In the genomic region with DNA sequence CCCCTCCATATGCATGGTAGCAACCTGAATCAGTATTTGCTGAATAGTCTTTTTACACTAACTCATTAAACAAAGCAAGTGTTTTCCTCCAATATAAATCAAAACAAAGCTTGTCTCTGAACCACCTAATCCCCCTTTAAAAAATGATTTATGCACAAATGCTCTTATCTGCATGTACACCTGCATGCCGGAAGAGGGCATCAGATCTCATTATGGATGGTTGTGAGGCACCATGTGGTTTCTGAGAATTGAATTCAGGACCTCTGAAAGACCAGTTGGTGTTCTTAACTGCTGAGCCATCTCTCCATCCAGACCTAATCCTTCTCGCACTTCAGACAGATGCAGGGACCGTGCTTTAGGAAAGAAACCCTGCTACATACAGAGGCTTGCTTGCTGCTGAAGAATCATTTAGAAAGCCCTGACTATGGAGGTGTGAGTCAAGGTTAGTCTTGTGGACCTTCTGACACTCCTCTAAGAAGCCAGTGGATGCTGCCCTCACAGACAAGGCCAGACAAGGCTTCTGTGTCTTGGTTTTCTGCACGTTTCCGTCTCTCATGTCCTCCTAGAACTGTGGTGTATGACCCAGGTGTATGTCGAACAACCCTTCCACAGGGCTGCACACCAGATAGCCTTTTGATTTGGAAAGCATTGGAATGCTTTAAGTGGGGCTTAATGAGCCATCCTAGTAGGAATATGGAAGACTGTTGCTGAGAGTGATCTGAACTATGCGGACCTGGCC, we compare ENCODE assay signal across 22 mouse cellular contexts. TPM values are rescaled to one million over a fixed set of nuclear protein-coding genes. Genes with fewer than 3 reads are reported as not detected.
DNase-seq lines count a peak whose midpoint lies in the region; ATAC-seq and TF ChIP-seq lines count a peak whose summit lies in the region.
"Had no signal": no experiment of that assay in that cellular context is flagged by ENCODE, and none has a peak within 500 bp of the region (broad histone marks: within the 10 kb centered on the region; RNA-seq: fewer than 3 reads in every experiment).

No protein-coding gene starts in this region.

- no peak overlapping the region for H3K4me2 ChIP-seq in heart, embryonic 12.5 days
- H3K4me2 ChIP-seq in kidney, postnatal 0 days (ENCODE audit: low read length): no peak overlapping the region
- H3K4me2 ChIP-seq in midbrain, postnatal 0 days (ENCODE audit: low read depth, low read length, poor library complexity, severe bottlenecking): no peak overlapping the region
- no peak overlapping the region for H3K4me2 ChIP-seq in midbrain, embryonic 14.5 days (ENCODE audit: low read length)
- H3K4me2 ChIP-seq: forebrain, embryonic 13.5 days; hindbrain, embryonic 12.5 days; liver, embryonic 15.5 days; lung, embryonic 15.5 days had no signal

- H3K4me1 ChIP-seq in heart, embryonic 12.5 days (replicated peaks): peaks cover 12% of the 10 kb centered on the region
- H3K4me1 ChIP-seq in kidney, postnatal 0 days (replicated peaks; ENCODE audit: insufficient read depth, low read length): no peaks in the 10 kb centered on the region
- H3K4me1 ChIP-seq in midbrain, postnatal 0 days (ENCODE audit: insufficient read depth, low read length): no peaks in the 10 kb centered on the region
- no peaks in the 10 kb centered on the region for H3K4me1 ChIP-seq in midbrain, embryonic 14.5 days (ENCODE audit: control insufficient read depth, insufficient read depth, low read length)
- H3K4me1 ChIP-seq: forebrain, embryonic 13.5 days; hindbrain, embryonic 12.5 days; lung, embryonic 15.5 days had no signal

- peak; percentile 82 for DNase-seq in heart, adult 11 months
- no peak for DNase-seq in kidney, postnatal 0 days (ENCODE audit: low spot score)
- DNase-seq in kidney, postnatal 4 days: no peak
- DNase-seq in midbrain, postnatal 0 days (ENCODE audit: low spot score): no peak
- no peak for DNase-seq in midbrain, embryonic 14.5 days
- no peak for DNase-seq in adipocyte (ENCODE audit: low spot score)
- DNase-seq: adrenal gland, postnatal 25 days; cerebellum, adult 9-10 months; gastrocnemius, postnatal 14 days; heart, postnatal 10 days; kidney, adult 8-10 months; kidney, postnatal 14 days; right cerebral cortex, postnatal 14 days had no signal

- ATAC-seq in heart, embryonic 12.5 days (ENCODE audit: insufficient number of reproducible peaks, low FRiP score): no peak
- ATAC-seq in kidney, postnatal 0 days (replicated peaks; ENCODE audit: low FRiP score, low read depth): no peak
- no peak for ATAC-seq in midbrain, postnatal 0 days (ENCODE audit: low FRiP score)
- no peak for ATAC-seq in midbrain, embryonic 14.5 days (ENCODE audit: low FRiP score, low TSS enrichment)
- ATAC-seq: CD4-positive, CD25-positive, alpha-beta regulatory T cell, adult 4 months; forebrain, embryonic 13.5 days; inflammation-experienced regulatory T-cells, adult 6 months had no signal

- H3K4me3 ChIP-seq in heart, embryonic 12.5 days: no peak overlapping the region
- H3K4me3 ChIP-seq in kidney, postnatal 0 days (replicated peaks; ENCODE audit: low read depth, low read length): no peak overlapping the region
- H3K4me3 ChIP-seq in midbrain, postnatal 0 days (ENCODE audit: low read depth, low read length): no peak overlapping the region
- no peak overlapping the region for H3K4me3 ChIP-seq in midbrain, embryonic 14.5 days (replicated peaks; ENCODE audit: low read depth, low read length)
- H3K4me3 ChIP-seq: forebrain, embryonic 13.5 days; hindbrain, embryonic 12.5 days; liver, embryonic 15.5 days; lung, embryonic 15.5 days had no signal

- no peaks in the 10 kb centered on the region for H3K27me3 ChIP-seq in heart, embryonic 12.5 days (replicated peaks)
- H3K27me3 ChIP-seq in kidney, postnatal 0 days (ENCODE audit: insufficient read depth, low read length): no peaks in the 10 kb centered on the region
- H3K27me3 ChIP-seq in midbrain, postnatal 0 days (ENCODE audit: insufficient read depth, low read length): no peaks in the 10 kb centered on the region
- no peaks in the 10 kb centered on the region for H3K27me3 ChIP-seq in midbrain, embryonic 14.5 days (ENCODE audit: control insufficient read depth, insufficient read depth, low read length)
- H3K27me3 ChIP-seq: forebrain, embryonic 13.5 days; hindbrain, embryonic 12.5 days; liver, embryonic 15.5 days; lung, embryonic 15.5 days had no signal

- H3K9ac ChIP-seq in heart, embryonic 12.5 days: no peak overlapping the region
- no peak overlapping the region for H3K9ac ChIP-seq in kidney, postnatal 0 days (ENCODE audit: low read depth, low read length)
- H3K9ac ChIP-seq in midbrain, postnatal 0 days (replicated peaks; ENCODE audit: low read length, poor library complexity, severe bottlenecking): no peak overlapping the region
- no peak overlapping the region for H3K9ac ChIP-seq in midbrain, embryonic 14.5 days (replicated peaks; ENCODE audit: low read length)
- H3K9ac ChIP-seq: forebrain, embryonic 13.5 days; hindbrain, embryonic 12.5 days; liver, embryonic 15.5 days; lung, embryonic 15.5 days had no signal

- H3K27ac ChIP-seq in heart, embryonic 12.5 days (ENCODE audit: poor library complexity, severe bottlenecking): no peak overlapping the region
- no peak overlapping the region for H3K27ac ChIP-seq in kidney, postnatal 0 days
- H3K27ac ChIP-seq in midbrain, postnatal 0 days (ENCODE audit: low read depth, low read length): no peak overlapping the region
- no peak overlapping the region for H3K27ac ChIP-seq in midbrain, embryonic 14.5 days (replicated peaks; ENCODE audit: low read depth, low read length)
- H3K27ac ChIP-seq: forebrain, embryonic 13.5 days; hindbrain, embryonic 12.5 days; liver, embryonic 15.5 days; lung, embryonic 15.5 days; macrophage had no signal

- H3K36me3 ChIP-seq in heart, embryonic 12.5 days: peaks cover 81% of the 10 kb centered on the region
- H3K36me3 ChIP-seq in kidney, postnatal 0 days (ENCODE audit: insufficient read depth, low read length): peaks cover 58% of the 10 kb centered on the region
- H3K36me3 ChIP-seq in midbrain, postnatal 0 days (ENCODE audit: insufficient read depth, low read length): peaks cover 37% of the 10 kb centered on the region
- peaks cover 90% of the 10 kb centered on the region for H3K36me3 ChIP-seq in midbrain, embryonic 14.5 days (ENCODE audit: control insufficient read depth, insufficient read depth, low read length)

- WGBS in heart, embryonic 12.5 days: 89% methylated on average over 7 of the region's 7 CpGs
- WGBS in kidney, postnatal 0 days: 89% methylated on average over 7 of the region's 7 CpGs
- WGBS in midbrain, postnatal 0 days: 85% methylated on average over 7 of the region's 7 CpGs
- WGBS in midbrain, embryonic 14.5 days: 89% methylated on average over 7 of the region's 7 CpGs

- TF ChIP-seq CTCF in kidney, postnatal 0 days (IDR thresholded peaks at IDR 0.05; ENCODE audit: low read depth): peak; percentile 26; the same call in 1 of the 2 replicates
- TF ChIP-seq CTCF in midbrain, postnatal 0 days (IDR thresholded peaks at IDR 0.05): peak; percentile 59

- H3K9me3 ChIP-seq in heart, embryonic 12.5 days (replicated peaks): no peaks in the 10 kb centered on the region; the same call in 1 of the 2 replicates
- no peaks in the 10 kb centered on the region for H3K9me3 ChIP-seq in kidney, postnatal 0 days (replicated peaks; ENCODE audit: low read length)
- no peaks in the 10 kb centered on the region for H3K9me3 ChIP-seq in midbrain, postnatal 0 days (ENCODE audit: low read length)
- H3K9me3 ChIP-seq in midbrain, embryonic 14.5 days (ENCODE audit: control insufficient read depth, low read length): no peaks in the 10 kb centered on the region
- H3K9me3 ChIP-seq: forebrain, embryonic 13.5 days; G1E; hindbrain, embryonic 12.5 days; liver, embryonic 15.5 days; lung, embryonic 15.5 days had no signal

RNA-seq across cellular contexts. Expression of a gene that starts 13.4 kb away (rescaled TPM):
- 178 and 181 TPM in 2 replicates for polyA plus RNA-seq in heart, embryonic 12.5 days (2016; fragmentation: Nextera tagmentation; extraction: Ambion mirVana)
- 154 and 196 TPM in 2 replicates for polyA plus RNA-seq in kidney, postnatal 0 days (2015; fragmentation: Nextera tagmentation; extraction: Ambion mirVana)
- 94.9 and 116 TPM in 2 replicates for total RNA-seq in midbrain, postnatal 0 days (2014; rRNA removed)
- polyA plus RNA-seq in midbrain, postnatal 0 days (2015; fragmentation: Nextera tagmentation; extraction: Ambion mirVana): 170 and 184 TPM in 2 replicates
- polyA plus RNA-seq in midbrain, embryonic 14.5 days (2014; fragmentation: Nextera tagmentation; extraction: Ambion mirVana): 173 and 222 TPM in 2 replicates

RNA-seq across cellular contexts. Expression of a gene that starts 26.5 kb away (rescaled TPM):
- polyA plus RNA-seq in heart, embryonic 12.5 days (2016; fragmentation: Nextera tagmentation; extraction: Ambion mirVana): 1.6 TPM in 2 replicates
- 0.29 and 0.33 TPM in 2 replicates for polyA plus RNA-seq in kidney, postnatal 0 days (2015; fragmentation: Nextera tagmentation; extraction: Ambion mirVana)
- 10.6 and 11.6 TPM in 2 replicates for total RNA-seq in midbrain, postnatal 0 days (2014; rRNA removed)
- 13.6 and 14.4 TPM in 2 replicates for polyA plus RNA-seq in midbrain, postnatal 0 days (2015; fragmentation: Nextera tagmentation; extraction: Ambion mirVana)
- 4.1 and 6.9 TPM in 2 replicates for polyA plus RNA-seq in midbrain, embryonic 14.5 days (2014; fragmentation: Nextera tagmentation; extraction: Ambion mirVana)
- polyA plus RNA-seq: G1E, macrophage had no signal
